Mouse (Mus musculus) hindbrain, embryonic 13.5 days (tissue): ENCODE data around the gene Olfr153. TPM values are rescaled to one million over a fixed set of nuclear protein-coding genes. Genes with fewer than 3 reads are reported as not detected.

ENCODE experiments used
- polyA plus RNA-seq: library from polyadenylated mRNA; unstranded; fragments of >200 nt; fragmentation: Nextera tagmentation; extraction: Ambion mirVana; gene quantifications from 2 replicates; pipeline ENCODE4 v1.2.1, GENCODE M21; 2015

The Olfr153 gene
- polyA plus RNA-seq, 1 experiment from 2014 or later, result not detected

Other genes with a start within 250 kb of the Olfr153 start
- not detected in 2 replicates for gene Olfr1118, start 224.2 kb upstream of the Olfr153 start, polyA plus RNA-seq
- not detected in 2 replicates for gene Olfr1120, start 177.0 kb upstream of the Olfr153 start, polyA plus RNA-seq
- gene Olfr1121, start 161.9 kb upstream of the Olfr153 start, polyA plus RNA-seq, result not detected in 2 replicates
- gene Olfr1122, start 145.9 kb upstream of the Olfr153 start, polyA plus RNA-seq, result not detected in 2 replicates
- not detected in 2 replicates for gene Olfr1123, start 115.2 kb upstream of the Olfr153 start, polyA plus RNA-seq
- gene Olfr1124, start 101.5 kb upstream of the Olfr153 start, polyA plus RNA-seq, result 0.08 TPM in 1 of 2 replicates, not detected in the other
- gene Olfr1126, start 77.8 kb upstream of the Olfr153 start, polyA plus RNA-seq, result not detected in 2 replicates
- gene Pramel7, start 34.7 kb upstream of the Olfr153 start, polyA plus RNA-seq, result not detected in 2 replicates
- gene Pramel6, start 25.2 kb upstream of the Olfr153 start, polyA plus RNA-seq, result not detected in 2 replicates
- gene Olfr1128, start 13.7 kb downstream of the Olfr153 start, polyA plus RNA-seq, result not detected in 2 replicates
- gene Olfr1129, start 42.1 kb downstream of the Olfr153 start, polyA plus RNA-seq, result not detected in 2 replicates
- not detected in 2 replicates for gene Olfr1130, start 74.4 kb downstream of the Olfr153 start, polyA plus RNA-seq
- gene Olfr1131, start 95.3 kb downstream of the Olfr153 start, polyA plus RNA-seq, result not detected in 2 replicates
- gene Olfr1132, start 105.7 kb downstream of the Olfr153 start, polyA plus RNA-seq, result not detected in 2 replicates
- gene Olfr1133, start 115.6 kb downstream of the Olfr153 start, polyA plus RNA-seq, result not detected in 2 replicates
- gene Olfr1134, start 126.7 kb downstream of the Olfr153 start, polyA plus RNA-seq, result not detected in 2 replicates
- not detected in 2 replicates for gene Olfr1135, start 141.9 kb downstream of the Olfr153 start, polyA plus RNA-seq
- gene Olfr1136, start 162.2 kb downstream of the Olfr153 start, polyA plus RNA-seq, result not detected in 2 replicates
- not detected in 2 replicates for gene Olfr1137, start 181.4 kb downstream of the Olfr153 start, polyA plus RNA-seq
- not detected in 2 replicates for gene Olfr1138, start 208.2 kb downstream of the Olfr153 start, polyA plus RNA-seq
- not detected in 2 replicates for gene Olfr1140, start 212.0 kb downstream of the Olfr153 start, polyA plus RNA-seq
- gene Olfr1141, start 222.2 kb downstream of the Olfr153 start, polyA plus RNA-seq, result not detected in 2 replicates
- gene Olfr152, start 247.7 kb downstream of the Olfr153 start, polyA plus RNA-seq, result not detected in 2 replicates